Mouse (Mus musculus): Measurements from ENCODE around the gene Stx16.

DNA sequence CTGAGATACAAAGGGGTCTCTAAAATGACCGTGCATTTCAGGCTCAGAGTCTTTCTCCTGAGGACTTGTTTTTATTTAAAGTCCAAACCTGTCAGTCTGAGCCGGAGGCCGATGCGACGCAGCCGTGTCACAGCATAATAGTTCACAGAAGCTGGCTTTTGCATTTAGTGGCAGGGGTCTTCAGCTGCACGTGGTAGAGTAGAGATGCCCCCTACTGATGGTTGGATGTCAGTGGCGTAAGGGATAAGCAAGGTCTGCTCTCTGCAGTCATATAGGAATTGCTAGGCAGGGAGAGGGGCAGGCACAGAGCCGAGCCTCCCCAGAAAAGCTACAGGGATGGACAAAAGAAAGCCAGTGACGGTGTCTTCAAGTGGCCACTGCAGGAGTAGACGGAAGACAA is 42.0 kb downstream of the Stx16 start:
- TF ChIP-seq POLR2A (IDR thresholded peaks at IDR 0.05; ENCODE audit: extremely low read depth, insufficient read depth, low read length) = no peak
- no peak for TF ChIP-seq CTCF (IDR thresholded peaks at IDR 0.05; ENCODE audit: extremely low read depth, insufficient read depth, low read length)
